Mouse (Mus musculus) spleen, postnatal 14 days (tissue): ENCODE data around the gene Mipol1.

Experiments used
- DNase-seq, 2 experiments: peaks; one replicate each; pipeline ENCODE4 v3.0.0; 2021 to 2022; ENCODE audit warnings: low spot score in 2 of 2

Mipol1 gene

GRCm38 (mm10) chr12:57515702-57516377 is 285.6 kb downstream of the Mipol1 start:
- no peak for DNase-seq

- DNase-seq: no peak
Observed at GRCm38 (mm10) chr12:57528335-57528734, 298.1 kb downstream of the Mipol1 start.

- DNase-seq: no peak
Observed at GRCm38 (mm10) chr12:57530474-57530873, 300.2 kb downstream of the Mipol1 start.

- no peak for DNase-seq
Observed at GRCm38 (mm10) chr12:57534517-57534878, 304.3 kb downstream of the Mipol1 start.

GRCm38 (mm10) chr12:57534879-57535611 is 304.8 kb downstream of the Mipol1 start:
- DNase-seq: no peak

GRCm38 (mm10) chr12:57536056-57536908 is 306.1 kb downstream of the Mipol1 start:
- no peak for DNase-seq

- DNase-seq: no peak
Observed at GRCm38 (mm10) chr12:57536909-57537670, 306.9 kb downstream of the Mipol1 start.

GRCm38 (mm10) chr12:57537791-57538587 is 307.8 kb downstream of the Mipol1 start:
- no peak for DNase-seq

GRCm38 (mm10) chr12:57538588-57539550 is 308.6 kb downstream of the Mipol1 start:
- no peak for DNase-seq

- no peak for DNase-seq
Observed at GRCm38 (mm10) chr12:57539551-57539985, 309.3 kb downstream of the Mipol1 start.

- DNase-seq: no peak
Observed at GRCm38 (mm10) chr12:57541118-57541517, 310.9 kb downstream of the Mipol1 start.

GRCm38 (mm10) chr12:57541931-57542745 is 311.9 kb downstream of the Mipol1 start:
- no peak for DNase-seq

- DNase-seq: no peak
Observed at GRCm38 (mm10) chr12:57542746-57543626, 312.8 kb downstream of the Mipol1 start.

GRCm38 (mm10) chr12:57543627-57543991 is 313.4 kb downstream of the Mipol1 start:
- no peak for DNase-seq

- no peak for DNase-seq
Observed at GRCm38 (mm10) chr12:57544641-57545370, 314.6 kb downstream of the Mipol1 start.

GRCm38 (mm10) chr12:57545371-57546241 is 315.4 kb downstream of the Mipol1 start:
- no peak for DNase-seq
